Mouse (Mus musculus): ENCODE measurements around the gene Pde5a. TPM values are rescaled to one million over a fixed set of nuclear protein-coding genes. Genes with fewer than 3 reads are reported as not detected.

Pde5a gene
- polyA plus RNA-seq, 1 experiment from 2014 or later, result 1.2 TPM

DNA sequence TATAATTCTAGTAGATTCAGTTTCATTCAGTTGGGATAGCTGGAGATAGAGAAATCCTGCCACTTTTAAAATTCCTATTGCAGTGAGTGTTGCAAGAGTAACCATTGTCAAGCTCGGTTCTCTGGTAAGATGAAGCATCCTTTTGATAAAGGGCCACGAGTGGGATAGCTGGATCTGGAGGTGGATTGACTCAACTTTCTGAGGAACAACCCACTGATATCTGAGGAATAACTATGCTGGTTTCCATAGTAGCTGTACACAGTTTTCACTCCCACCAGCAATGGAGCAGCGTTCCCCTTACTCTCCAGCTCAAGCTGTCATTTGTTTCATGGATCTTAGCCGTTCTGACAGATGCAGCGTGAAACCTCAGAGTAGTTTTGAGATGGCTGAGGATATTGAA is 82.2 kb downstream of the Pde5a start:
- Histone ChIP-seq H3K9ac (replicated peaks) (no peak overlapping the region), H3K27ac (replicated peaks) (no peak overlapping the region), H3K27me3 (replicated peaks) (no peaks in the 10 kb centered on the region), H3K4me3 (replicated peaks) (no peak overlapping the region), H3K4me1 (no peaks in the 10 kb centered on the region; the same call in 1 of the 2 replicates), H3K9me3 (replicated peaks) (no peaks in the 10 kb centered on the region), H3K36me3 (no peaks in the 10 kb centered on the region), H3K4me2 (no peak overlapping the region)
- 96% methylated on average over 5 of the region's 5 CpGs for WGBS
- no peak for ATAC-seq (ENCODE audit: low FRiP score)

DNA sequence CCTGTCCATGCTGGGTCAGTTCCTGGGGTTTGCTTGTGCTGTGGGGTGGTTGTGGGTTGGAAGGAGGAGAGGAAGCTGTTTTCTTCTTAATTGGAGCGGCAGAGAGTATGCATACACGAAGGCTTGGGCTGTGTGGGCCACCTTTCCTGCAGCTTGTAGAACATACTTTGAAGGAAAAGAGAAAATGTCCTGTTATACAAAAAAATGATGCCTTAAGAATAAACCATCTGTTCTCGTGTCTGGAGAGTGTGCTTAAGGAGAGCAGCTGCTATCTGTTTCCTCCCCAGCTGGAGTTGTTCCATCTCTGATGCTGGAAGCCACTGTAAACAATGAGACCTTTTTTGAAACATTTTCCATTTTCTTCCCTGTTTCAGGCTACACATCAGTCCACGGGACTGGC is 85.8 kb downstream of the Pde5a start:
- Histone ChIP-seq H3K4me3 (replicated peaks) (no peak overlapping the region), H3K9ac (replicated peaks) (no peak overlapping the region), H3K36me3 (no peaks in the 10 kb centered on the region), H3K9me3 (replicated peaks) (no peaks in the 10 kb centered on the region), H3K4me1 (no peaks in the 10 kb centered on the region; the same call in 1 of the 2 replicates), H3K27ac (replicated peaks) (no peak overlapping the region), H3K4me2 (no peak overlapping the region), H3K27me3 (replicated peaks) (no peaks in the 10 kb centered on the region)
- no peak for ATAC-seq (ENCODE audit: low FRiP score)
- WGBS, result 75% methylated on average over 4 of the region's 4 CpGs

DNA sequence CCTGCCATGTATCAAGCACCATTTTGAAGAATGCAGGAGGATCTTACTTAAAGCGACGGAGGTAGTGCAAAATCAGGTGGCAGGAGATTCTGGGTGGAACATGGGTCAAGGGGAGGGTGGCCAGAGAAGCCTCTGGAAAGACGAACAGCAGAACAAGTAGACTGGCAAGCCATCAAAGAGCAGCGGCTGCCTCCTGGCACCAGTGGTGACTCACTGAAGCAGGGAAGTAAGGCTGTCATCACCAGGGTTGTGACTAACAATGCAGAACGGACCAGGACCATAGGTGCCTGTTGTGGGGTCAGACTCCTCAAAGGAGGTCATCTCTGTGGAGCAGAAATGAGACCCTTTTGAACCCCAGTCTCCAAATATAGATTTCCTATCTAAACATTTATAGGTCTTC is 89.5 kb downstream of the Pde5a start:
- Histone ChIP-seq H3K4me1 (no peaks in the 10 kb centered on the region; the same call in 1 of the 2 replicates), H3K4me3 (replicated peaks) (no peak overlapping the region), H3K4me2 (no peak overlapping the region), H3K27ac (replicated peaks) (no peak overlapping the region), H3K9me3 (replicated peaks) (no peaks in the 10 kb centered on the region), H3K36me3 (no peaks in the 10 kb centered on the region), H3K9ac (replicated peaks) (no peak overlapping the region), H3K27me3 (replicated peaks) (no peaks in the 10 kb centered on the region)
- WGBS, result 87% methylated on average over 5 of the region's 5 CpGs
- ATAC-seq (ENCODE audit: low FRiP score), result no peak

DNA sequence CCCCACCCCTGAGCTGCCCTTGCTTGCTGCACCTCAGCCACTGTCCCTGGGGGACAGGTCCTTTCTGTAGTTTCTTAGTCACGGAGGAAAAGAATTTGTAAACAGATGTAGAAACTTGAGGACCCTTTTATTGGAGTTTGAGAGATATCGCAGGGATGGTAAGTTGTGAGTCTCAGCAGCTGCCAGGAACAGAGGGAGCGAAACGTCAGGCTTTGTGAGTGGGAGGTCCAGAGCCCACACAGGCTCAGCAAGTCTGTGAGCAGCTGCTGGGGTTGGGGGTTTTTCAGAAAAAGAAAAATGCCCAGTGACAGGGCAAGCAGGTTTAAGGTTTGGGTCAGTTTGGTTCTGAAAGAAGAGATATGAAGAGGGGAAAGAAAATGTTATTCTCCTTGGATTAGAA is 92.0 kb downstream of the Pde5a start:
- Histone ChIP-seq H3K4me2 (no peak overlapping the region), H3K9ac (replicated peaks) (no peak overlapping the region), H3K27ac (replicated peaks) (no peak overlapping the region), H3K36me3 (no peaks in the 10 kb centered on the region), H3K27me3 (replicated peaks) (no peaks in the 10 kb centered on the region), H3K4me1 (no peaks in the 10 kb centered on the region), H3K4me3 (replicated peaks) (no peak overlapping the region), H3K9me3 (replicated peaks) (no peaks in the 10 kb centered on the region)
- no peak for ATAC-seq (ENCODE audit: low FRiP score)
- 62% methylated on average over 4 of the region's 4 CpGs for WGBS

- Histone ChIP-seq H3K4me3 (replicated peaks) (no peak overlapping the region), H3K36me3 (no peaks in the 10 kb centered on the region), H3K9me3 (replicated peaks) (no peaks in the 10 kb centered on the region), H3K4me1 (peaks cover 3% of the 10 kb centered on the region; the same call in 1 of the 2 replicates), H3K27me3 (replicated peaks) (no peaks in the 10 kb centered on the region), H3K9ac (replicated peaks) (no peak overlapping the region), H3K27ac (replicated peaks) (peak overlapping the region; percentile 41; the same call in 1 of the 2 replicates), H3K4me2 (no peak overlapping the region)
- WGBS, result 78% methylated on average over 11 of the region's 11 CpGs
- peak; percentile 75; the same call in 1 of the 2 replicates for ATAC-seq (ENCODE audit: low FRiP score)
Measured at GRCm38 (mm10) chr3:122828270-122829058, 99.7 kb downstream of the Pde5a start.

DNA sequence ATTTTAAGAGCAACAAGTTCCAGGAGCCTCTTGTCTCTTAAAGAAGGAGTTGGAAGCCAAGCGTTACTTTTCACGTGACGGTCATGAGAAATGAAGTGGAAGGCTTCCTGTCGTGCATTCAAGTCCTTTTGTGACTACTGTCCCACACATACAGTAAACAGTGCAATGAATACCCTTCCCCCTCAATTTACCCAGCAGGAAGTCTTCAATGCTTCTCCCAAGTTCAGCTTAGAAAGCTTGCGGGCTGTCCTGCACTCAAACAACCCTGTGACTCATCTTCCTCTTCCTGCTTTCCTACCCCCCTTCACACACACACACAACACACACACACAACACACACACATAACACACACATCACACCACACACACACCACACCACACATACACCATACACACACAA is 105.8 kb downstream of the Pde5a start:
- H3K36me3 ChIP-seq, result no peaks in the 10 kb centered on the region
- no peak overlapping the region for H3K27ac ChIP-seq (replicated peaks)
- ATAC-seq (ENCODE audit: low FRiP score), result no peak
- no peak overlapping the region for H3K4me2 ChIP-seq
- WGBS, result 44% methylated on average over 5 of the region's 5 CpGs
- no peak overlapping the region for H3K4me3 ChIP-seq (replicated peaks)
- no peaks in the 10 kb centered on the region for H3K4me1 ChIP-seq
- no peak overlapping the region for H3K9ac ChIP-seq (replicated peaks)
- no peaks in the 10 kb centered on the region for H3K9me3 ChIP-seq (replicated peaks)
- no peaks in the 10 kb centered on the region for H3K27me3 ChIP-seq (replicated peaks)

GRCm38 (mm10) chr3:122835097-122835850 is 106.5 kb downstream of the Pde5a start:
- H3K36me3 ChIP-seq, result no peaks in the 10 kb centered on the region
- H3K4me3 ChIP-seq (replicated peaks), result no peak overlapping the region
- WGBS, result 79% methylated on average over 8 of the region's 8 CpGs
- no peaks in the 10 kb centered on the region for H3K9me3 ChIP-seq (replicated peaks)
- H3K27me3 ChIP-seq (replicated peaks), result no peaks in the 10 kb centered on the region
- no peak overlapping the region for H3K9ac ChIP-seq (replicated peaks)
- H3K4me1 ChIP-seq, result no peaks in the 10 kb centered on the region
- no peak for ATAC-seq (ENCODE audit: low FRiP score)
- H3K27ac ChIP-seq (replicated peaks), result no peak overlapping the region
- H3K4me2 ChIP-seq, result no peak overlapping the region

GRCm38 (mm10) chr3:122837639-122838038 is 108.9 kb downstream of the Pde5a start:
- ATAC-seq (ENCODE audit: low FRiP score), result no peak
- no peaks in the 10 kb centered on the region for H3K36me3 ChIP-seq
- no peak overlapping the region for H3K4me2 ChIP-seq
- WGBS, result 86% methylated on average over 2 of the region's 2 CpGs
- no peak overlapping the region for H3K4me3 ChIP-seq (replicated peaks)
- H3K27me3 ChIP-seq (replicated peaks), result no peaks in the 10 kb centered on the region
- no peaks in the 10 kb centered on the region for H3K9me3 ChIP-seq (replicated peaks)
- H3K9ac ChIP-seq (replicated peaks), result no peak overlapping the region
- H3K27ac ChIP-seq (replicated peaks), result no peak overlapping the region
- no peaks in the 10 kb centered on the region for H3K4me1 ChIP-seq

GRCm38 (mm10) chr3:122848410-122849034 is 119.8 kb downstream of the Pde5a start:
- H3K27ac ChIP-seq (replicated peaks), result no peak overlapping the region
- H3K4me3 ChIP-seq (replicated peaks), result no peak overlapping the region
- WGBS, result 86% methylated on average over 5 of the region's 5 CpGs
- no peak overlapping the region for H3K4me2 ChIP-seq
- H3K9ac ChIP-seq (replicated peaks), result no peak overlapping the region
- H3K4me1 ChIP-seq, result no peaks in the 10 kb centered on the region
- no peaks in the 10 kb centered on the region for H3K9me3 ChIP-seq (replicated peaks)
- H3K36me3 ChIP-seq, result no peaks in the 10 kb centered on the region
- no peaks in the 10 kb centered on the region for H3K27me3 ChIP-seq (replicated peaks)
- no peak for ATAC-seq (ENCODE audit: low FRiP score)

DNA sequence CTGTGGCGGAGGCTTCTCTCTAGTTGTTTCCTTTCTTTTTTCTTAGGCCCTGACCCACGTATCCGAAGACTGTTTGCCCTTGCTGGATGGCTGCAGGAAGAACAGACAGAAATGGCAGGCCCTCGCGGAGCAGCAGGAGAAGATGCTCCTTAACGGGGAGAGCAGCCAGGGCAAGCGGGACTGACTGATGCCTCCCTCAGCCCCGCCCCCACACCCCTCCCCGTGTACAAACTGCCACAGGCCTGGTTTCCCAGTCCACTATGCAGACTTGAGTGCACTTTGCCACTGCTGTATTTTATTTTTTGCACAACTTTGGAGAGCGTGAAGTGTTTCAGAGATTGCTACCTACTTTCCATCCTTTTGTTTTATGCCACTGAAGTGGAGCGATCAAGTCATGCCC is 126.4 kb downstream of the Pde5a start:
- H3K4me3 ChIP-seq (replicated peaks), result no peak overlapping the region
- H3K4me1 ChIP-seq, result no peaks in the 10 kb centered on the region
- no peak overlapping the region for H3K9ac ChIP-seq (replicated peaks)
- WGBS, result 55% methylated on average over 11 of the region's 11 CpGs
- H3K9me3 ChIP-seq (replicated peaks), result no peaks in the 10 kb centered on the region
- no peaks in the 10 kb centered on the region for H3K36me3 ChIP-seq
- no peak for ATAC-seq (ENCODE audit: low FRiP score)
- H3K27me3 ChIP-seq (replicated peaks), result no peaks in the 10 kb centered on the region
- H3K4me2 ChIP-seq, result no peak overlapping the region
- H3K27ac ChIP-seq (replicated peaks), result no peak overlapping the region

DNA sequence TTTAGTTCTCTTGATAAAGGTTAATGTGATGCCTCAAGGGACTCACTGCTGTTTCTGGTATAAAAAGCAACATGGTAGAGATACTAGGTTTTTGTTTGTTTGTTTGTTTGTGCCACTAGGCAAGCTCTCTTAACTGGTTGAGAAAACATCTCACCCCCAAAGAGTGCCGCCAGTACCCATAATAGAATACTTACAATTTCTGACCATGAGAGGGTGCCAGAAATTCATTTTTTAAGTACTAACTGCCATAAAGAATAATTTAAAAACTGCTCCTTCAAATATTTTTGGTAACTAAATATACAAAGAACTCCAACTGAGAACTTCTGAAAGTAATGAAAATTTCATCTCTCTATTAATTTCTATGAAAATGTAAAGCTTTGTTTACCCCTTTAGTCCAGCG is 131.1 kb downstream of the Pde5a start:
- no peak overlapping the region for H3K27ac ChIP-seq (replicated peaks)
- H3K4me1 ChIP-seq, result no peaks in the 10 kb centered on the region
- no peaks in the 10 kb centered on the region for H3K27me3 ChIP-seq (replicated peaks)
- no peak overlapping the region for H3K4me3 ChIP-seq (replicated peaks)
- no peak overlapping the region for H3K9ac ChIP-seq (replicated peaks)
- WGBS, result 88% methylated on average over 2 of the region's 2 CpGs
- H3K9me3 ChIP-seq (replicated peaks), result no peaks in the 10 kb centered on the region
- H3K4me2 ChIP-seq, result no peak overlapping the region
- ATAC-seq (ENCODE audit: low FRiP score), result no peak
- no peaks in the 10 kb centered on the region for H3K36me3 ChIP-seq

Data from neural tube, embryonic 15.5 days (tissue).